Mouse (Mus musculus): ENCODE results near the gene Smim22. TPM values are rescaled to one million over a fixed set of nuclear protein-coding genes. Genes with fewer than 3 reads are reported as not detected.

The Smim22 gene
- polyA plus RNA-seq, 1 experiment from 2014 or later: 5.4 TPM

DNA sequence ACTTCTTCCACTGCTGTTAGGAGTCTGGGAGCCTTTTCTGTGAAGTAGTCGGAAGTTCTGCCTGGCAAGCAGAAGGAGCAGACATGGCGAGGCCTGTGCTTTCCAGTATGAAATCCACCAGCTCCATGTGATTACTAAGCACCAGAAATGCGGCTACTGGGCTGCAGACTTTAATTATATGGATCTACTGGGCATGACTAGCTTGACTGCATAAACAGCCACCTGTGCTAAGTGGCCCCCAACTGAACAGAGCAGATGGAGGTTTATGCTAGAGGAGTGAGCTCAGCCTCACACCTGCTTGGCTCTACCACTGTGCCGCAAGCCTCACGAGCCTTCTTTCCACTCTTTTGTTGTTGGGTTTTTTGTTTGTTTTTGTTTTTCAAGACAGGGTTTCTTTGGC is 32.6 kb upstream of the Smim22 start:
- no peaks in the 10 kb centered on the region for H3K36me3 ChIP-seq
- H3K9me3 ChIP-seq: no peaks in the 10 kb centered on the region
- H3K9ac ChIP-seq: no peak overlapping the region
- WGBS: 87% methylated on average over 5 of the region's 5 CpGs
- no peak for ATAC-seq (ENCODE audit: insufficient number of reproducible peaks, insufficient read depth, low FRiP score, low TSS enrichment, low read depth)
- H3K27ac ChIP-seq: no peak overlapping the region
- H3K4me2 ChIP-seq: no peak overlapping the region
- H3K27me3 ChIP-seq: no peaks in the 10 kb centered on the region
- H3K4me1 ChIP-seq: no peaks in the 10 kb centered on the region
- no peak overlapping the region for H3K4me3 ChIP-seq

GRCm38 (mm10) chr16:4976180-4976579 is 30.9 kb upstream of the Smim22 start:
- Histone ChIP-seq H3K27me3 (no peaks in the 10 kb centered on the region), H3K4me1 (no peaks in the 10 kb centered on the region), H3K9me3 (no peaks in the 10 kb centered on the region), H3K36me3 (no peaks in the 10 kb centered on the region), H3K4me2 (no peak overlapping the region), H3K9ac (no peak overlapping the region), H3K27ac (no peak overlapping the region), H3K4me3 (no peak overlapping the region)
- WGBS: 76% methylated on average over 2 of the region's 2 CpGs
- ATAC-seq (ENCODE audit: insufficient number of reproducible peaks, insufficient read depth, low FRiP score, low TSS enrichment, low read depth): no peak

DNA sequence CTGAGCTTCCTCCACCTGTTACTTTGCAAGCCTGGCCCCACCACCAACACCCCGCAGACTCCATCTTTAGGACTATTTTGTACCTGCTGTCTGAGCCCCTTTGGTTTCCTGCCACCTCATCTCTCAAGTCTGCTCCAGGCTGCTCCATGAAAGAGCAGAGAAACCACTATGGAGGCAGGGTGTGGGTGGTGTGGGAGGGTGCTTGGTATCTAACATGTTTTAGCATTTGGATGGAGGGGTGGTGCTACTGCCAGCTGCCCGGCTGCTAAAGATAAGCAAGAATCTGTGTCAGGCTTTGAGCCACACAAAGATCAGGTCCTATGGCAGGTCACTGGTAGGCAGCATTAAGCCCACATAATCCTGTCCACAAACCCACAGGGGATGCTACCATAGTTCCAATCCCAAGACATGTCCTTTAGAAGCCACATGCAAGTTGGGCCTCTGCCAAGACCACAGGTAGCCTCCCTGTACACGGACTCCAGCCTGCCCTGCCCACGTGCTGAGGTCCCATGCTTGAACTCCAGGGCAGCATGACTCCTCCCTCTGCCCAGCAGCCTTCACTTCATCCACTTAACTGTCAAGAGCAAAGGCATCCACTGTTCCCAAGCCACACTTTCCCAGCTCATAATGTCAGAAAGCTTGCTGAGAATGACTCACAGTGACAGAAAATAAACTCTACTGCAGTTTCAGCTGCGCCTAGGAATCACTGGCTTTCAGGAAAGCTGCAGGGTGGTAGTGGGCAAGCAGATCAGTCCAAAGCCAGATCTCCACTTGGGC is 28.6 kb upstream of the Smim22 start:
- Histone ChIP-seq H3K4me2 (no peak overlapping the region), H3K4me3 (no peak overlapping the region), H3K27ac (no peak overlapping the region), H3K9me3 (no peaks in the 10 kb centered on the region), H3K27me3 (no peaks in the 10 kb centered on the region), H3K4me1 (no peaks in the 10 kb centered on the region), H3K9ac (no peak overlapping the region), H3K36me3 (no peaks in the 10 kb centered on the region)
- WGBS: 69% methylated on average over 5 of the region's 5 CpGs
- ATAC-seq (ENCODE audit: insufficient number of reproducible peaks, insufficient read depth, low FRiP score, low TSS enrichment, low read depth): no peak

DNA sequence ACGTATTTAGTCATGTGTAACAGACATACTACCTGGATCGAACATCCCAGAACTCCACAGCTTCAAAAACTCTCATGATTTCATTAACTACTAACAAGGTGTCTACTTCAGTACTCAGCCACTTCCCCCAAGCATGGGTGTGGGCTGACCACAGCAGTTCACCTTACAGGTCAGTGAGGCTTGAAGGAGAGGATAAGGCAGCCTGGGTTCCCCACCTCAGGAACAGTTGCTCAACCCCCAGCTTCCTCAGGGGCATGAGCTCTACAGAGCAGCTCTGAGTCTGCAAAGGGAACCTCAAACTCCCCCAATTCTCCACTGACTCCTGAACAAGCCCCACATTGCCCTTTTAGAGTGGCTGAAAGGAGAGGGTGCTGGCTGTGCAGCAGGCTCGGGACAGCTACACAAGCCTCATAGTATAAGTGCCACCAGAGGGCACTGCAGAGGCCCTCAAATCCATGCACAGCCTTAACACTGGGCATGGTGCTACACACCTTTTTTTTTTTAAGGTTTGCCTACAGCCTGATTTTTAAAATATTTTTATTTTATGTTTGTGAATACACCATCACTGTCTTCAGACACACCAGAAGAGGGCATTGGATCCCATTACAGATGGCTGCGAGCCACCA is 27.2 kb upstream of the Smim22 start:
- H3K4me2 ChIP-seq: no peak overlapping the region
- ATAC-seq (ENCODE audit: insufficient number of reproducible peaks, insufficient read depth, low FRiP score, low TSS enrichment, low read depth): no peak

GRCm38 (mm10) chr16:4984717-4985116 is 22.4 kb upstream of the Smim22 start:
- Histone ChIP-seq H3K9ac (no peak overlapping the region), H3K36me3 (no peaks in the 10 kb centered on the region), H3K4me2 (no peak overlapping the region), H3K4me3 (no peak overlapping the region), H3K9me3 (no peaks in the 10 kb centered on the region), H3K27me3 (no peaks in the 10 kb centered on the region), H3K4me1 (no peaks in the 10 kb centered on the region), H3K27ac (no peak overlapping the region)
- no peak for ATAC-seq (ENCODE audit: insufficient number of reproducible peaks, insufficient read depth, low FRiP score, low TSS enrichment, low read depth)
- 90% methylated on average over 12 of the region's 12 CpGs for WGBS

More for the DNA sequence above, 27.2 kb upstream of the Smim22 start:
- no peaks in the 10 kb centered on the region for H3K9me3 ChIP-seq
- H3K4me3 ChIP-seq: no peak overlapping the region
- H3K27ac ChIP-seq: no peak overlapping the region
- H3K4me1 ChIP-seq: no peaks in the 10 kb centered on the region
- 73% methylated on average over 4 of the region's 4 CpGs for WGBS
- H3K9ac ChIP-seq: no peak overlapping the region
- H3K27me3 ChIP-seq: no peaks in the 10 kb centered on the region
- no peaks in the 10 kb centered on the region for H3K36me3 ChIP-seq

- Histone ChIP-seq H3K4me3 (no peak overlapping the region), H3K9me3 (no peaks in the 10 kb centered on the region), H3K4me2 (no peak overlapping the region), H3K27ac (no peak overlapping the region), H3K4me1 (0 out of 2 replicates have a peak, but pooled peaks cover 4% of the 10 kb centered on the region), H3K27me3 (no peaks in the 10 kb centered on the region), H3K36me3 (no peaks in the 10 kb centered on the region), H3K9ac (no peak overlapping the region)
- ATAC-seq (ENCODE audit: insufficient number of reproducible peaks, insufficient read depth, low FRiP score, low TSS enrichment, low read depth): no peak
- WGBS: 82% methylated on average over 4 of the region's 4 CpGs
Measured at GRCm38 (mm10) chr16:4993276-4993675, 13.8 kb upstream of the Smim22 start.

DNA sequence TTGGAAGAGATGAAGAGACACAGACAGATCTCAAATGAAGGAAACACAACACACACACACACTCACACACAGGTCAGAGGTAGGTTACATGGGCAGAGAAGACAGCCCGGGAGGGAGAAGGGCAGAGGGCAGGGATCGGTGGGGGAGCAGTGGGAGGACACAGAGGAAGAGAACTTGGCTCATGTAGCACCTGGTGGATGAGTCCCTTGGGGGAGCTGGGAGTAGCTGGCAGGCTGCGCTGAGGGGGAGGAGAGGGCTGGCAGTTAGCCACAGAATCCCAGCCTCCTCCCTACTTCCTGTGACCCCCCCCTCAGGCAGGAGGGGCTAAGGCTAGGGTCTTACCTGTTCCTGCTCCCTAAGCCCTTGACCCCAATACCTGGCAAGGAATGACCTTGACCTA is 9.5 kb upstream of the Smim22 start, which contains the start of gene Sept12:
TSS of gene Sept12 (minus strand) at position 300 of the 400 bp plus-strand sequence.
- no peaks in the 10 kb centered on the region for H3K27me3 ChIP-seq
- WGBS: 34% methylated on average over 3 of the region's 3 CpGs

GRCm38 (mm10) chr16:4998984-4999383 is 8.1 kb upstream of the Smim22 start:
- H3K4me1 ChIP-seq: 0 out of 2 replicates have a peak, but pooled peaks cover 4% of the 10 kb centered on the region
- no peaks in the 10 kb centered on the region for H3K36me3 ChIP-seq
- no peak overlapping the region for H3K4me3 ChIP-seq
- no peaks in the 10 kb centered on the region for H3K27me3 ChIP-seq
- H3K27ac ChIP-seq: no peak overlapping the region
- H3K4me2 ChIP-seq: no peak overlapping the region
- 75% methylated on average over 1 of the region's 1 CpGs for WGBS
- H3K9me3 ChIP-seq: no peaks in the 10 kb centered on the region
- no peak for ATAC-seq (ENCODE audit: insufficient number of reproducible peaks, insufficient read depth, low FRiP score, low TSS enrichment, low read depth)
- no peak overlapping the region for H3K9ac ChIP-seq

More for the DNA sequence above, 9.5 kb upstream of the Smim22 start, which contains the start of gene Sept12:
- no peaks in the 10 kb centered on the region for H3K9me3 ChIP-seq
- no peaks in the 10 kb centered on the region for H3K36me3 ChIP-seq
- no peak within 1 kb of the TSS for H3K9ac ChIP-seq
- H3K4me1 ChIP-seq: 0 out of 2 replicates have a peak, but pooled peaks cover 4% of the 10 kb centered on the region
- H3K4me3 ChIP-seq: no peak within 1 kb of the TSS
- H3K27ac ChIP-seq: no peak within 1 kb of the TSS
- no peak for ATAC-seq (ENCODE audit: insufficient number of reproducible peaks, insufficient read depth, low FRiP score, low TSS enrichment, low read depth)
- no peak within 1 kb of the TSS for H3K4me2 ChIP-seq

DNA sequence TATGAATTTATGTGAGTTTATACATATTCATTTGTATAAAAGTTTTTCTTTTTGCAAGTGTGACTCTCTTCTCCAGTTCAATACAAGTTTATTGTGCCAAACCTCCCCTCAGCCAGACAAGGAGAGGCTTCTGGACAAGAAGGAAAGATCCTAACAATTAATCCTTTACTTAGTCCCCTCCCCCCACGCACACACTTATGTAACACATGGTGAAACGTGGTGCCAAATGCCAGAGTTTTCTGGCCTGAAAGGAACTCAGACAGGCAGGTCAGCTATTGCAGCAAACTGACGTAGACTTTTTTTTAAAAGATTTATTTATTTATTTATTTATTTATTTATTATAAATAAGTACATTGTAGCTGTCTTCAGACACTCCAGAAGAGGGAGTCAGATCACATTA is 6.5 kb upstream of the Smim22 start:
- no peaks in the 10 kb centered on the region for H3K27me3 ChIP-seq
- no peaks in the 10 kb centered on the region for H3K36me3 ChIP-seq
- no peaks in the 10 kb centered on the region for H3K9me3 ChIP-seq
- H3K4me1 ChIP-seq: 0 out of 2 replicates have a peak, but pooled peaks cover 4% of the 10 kb centered on the region
- no peak for ATAC-seq (ENCODE audit: insufficient number of reproducible peaks, insufficient read depth, low FRiP score, low TSS enrichment, low read depth)
- no peak overlapping the region for H3K4me2 ChIP-seq
- no peak overlapping the region for H3K9ac ChIP-seq
- no peak overlapping the region for H3K27ac ChIP-seq
- H3K4me3 ChIP-seq: no peak overlapping the region
- WGBS: 64% methylated on average over 3 of the region's 3 CpGs

GRCm38 (mm10) chr16:5007492-5007891 is 404 bp downstream of the Smim22 start:
- H3K9me3 ChIP-seq: no peaks in the 10 kb centered on the region

GRCm38 (mm10) chr16:5008076-5008475 is 988 bp downstream of the Smim22 start:
- Histone ChIP-seq H3K9me3 (no peaks in the 10 kb centered on the region), H3K9ac (no peak overlapping the region), H3K4me2 (no peak overlapping the region), H3K27me3 (no peaks in the 10 kb centered on the region), H3K4me3 (no peak overlapping the region), H3K36me3 (peaks cover 18% of the 10 kb centered on the region), H3K27ac (no peak overlapping the region), H3K4me1 (peaks cover 14% of the 10 kb centered on the region)
- WGBS: 79% methylated on average over 12 of the region's 12 CpGs
- no peak for ATAC-seq (ENCODE audit: insufficient number of reproducible peaks, insufficient read depth, low FRiP score, low TSS enrichment, low read depth)

More at GRCm38 (mm10) chr16:5007492-5007891, 404 bp downstream of the Smim22 start:
- 48% methylated on average over 6 of the region's 6 CpGs for WGBS
- ATAC-seq (ENCODE audit: insufficient number of reproducible peaks, insufficient read depth, low FRiP score, low TSS enrichment, low read depth): no peak
- Histone ChIP-seq H3K4me3 (no peak overlapping the region), H3K4me1 (peaks cover 9% of the 10 kb centered on the region), H3K9ac (0 out of 2 replicates have a peak overlapping the region, but pooled peaks have one; percentile 36), H3K27me3 (no peaks in the 10 kb centered on the region), H3K27ac (no peak overlapping the region), H3K36me3 (peaks cover 18% of the 10 kb centered on the region), H3K4me2 (peak overlapping the region; percentile 17; the same call in 1 of the 2 replicates)
